Mouse (Mus musculus) CH12.LX (cell line): ENCODE results near the gene Zfp457. TPM values are rescaled to one million over a fixed set of nuclear protein-coding genes. Genes with fewer than 3 reads are reported as not detected.

Experiments used
- DNase-seq: peaks from one replicate; pipeline ENCODE4 v3.0.0-alpha.2; 2013; ENCODE audit errors: extremely low read depth
- H3K27ac ChIP-seq: 2 replicates; pipeline ENCODE4 v1.5.1; 2012; ENCODE audit warnings: low read depth, mild to moderate bottlenecking, control low read depth, moderate library complexity; ENCODE audit not compliant: insufficient read depth
- H3K27me3 ChIP-seq: replicated peaks from 2 replicates; pipeline ENCODE3; 2012; ENCODE audit warnings: inconsistent platforms
- H3K36me3 ChIP-seq, 2 experiments: replicated peaks in 1 of 2; 2 replicates each; pipeline versions ENCODE3 to v1.6.1; 2012; ENCODE audit warnings: inconsistent platforms in 1 of 2, low read length in 1 of 2, mild to moderate bottlenecking in 1 of 2, mixed read lengths in 1 of 2, moderate library complexity in 1 of 2; ENCODE audit not compliant: control insufficient read depth in 1 of 2, insufficient read depth in 1 of 2
- H3K4me1 ChIP-seq, 2 experiments: 2 replicates each; pipeline ENCODE4 v1.6.1; 2012; ENCODE audit warnings: inconsistent platforms in 1 of 2, moderate library complexity in 1 of 2; ENCODE audit not compliant: insufficient read depth in 2 of 2, control insufficient read depth in 1 of 2
- H3K4me2 ChIP-seq: 2 replicates; pipeline ENCODE4 v1.6.1; 2012; ENCODE audit warnings: low read depth, mild to moderate bottlenecking, control low read depth; ENCODE audit not compliant: poor library complexity, insufficient read depth, severe bottlenecking
- H3K4me3 ChIP-seq, 3 experiments: fragments of 150-350 bp in 1 of 3; sonication (generic) in 1 of 3; replicated peaks in 1 of 3; 2 replicates each; pipeline versions ENCODE3 to v1.5.1; 2011 to 2012; ENCODE audit warnings: low read depth in 2 of 3, low read length in 2 of 3, mild to moderate bottlenecking in 2 of 3, moderate library complexity in 2 of 3, control low read depth in 1 of 3, improper control_type of control experiment in 1 of 3, inconsistent platforms in 1 of 3, mixed read lengths in 1 of 3; ENCODE audit not compliant: poor library complexity in 1 of 3
- H3K79me2 ChIP-seq: replicated peaks from 2 replicates; pipeline ENCODE4 v1.6.1; 2012; ENCODE audit warnings: mild to moderate bottlenecking, moderate library complexity; ENCODE audit not compliant: control insufficient read depth, poor library complexity, insufficient read depth, severe bottlenecking; ENCODE audit errors: extremely low read depth
- H3K9ac ChIP-seq: 2 replicates; pipeline ENCODE4 v1.6.1; 2012; ENCODE audit warnings: low read depth, mild to moderate bottlenecking, control low read depth, moderate library complexity; ENCODE audit not compliant: insufficient read depth
- H3K9me3 ChIP-seq: replicated peaks from 2 replicates; pipeline ENCODE3; 2012; ENCODE audit warnings: low read length, inconsistent platforms, mixed read lengths
- BHLHE40 ChIP-seq: IDR thresholded peaks from 2 replicates; pipeline ENCODE4 v1.6.1; 2011; ENCODE audit warnings: mild to moderate bottlenecking, low read depth, low read length, improper control_type of control experiment
- CHD2 ChIP-seq: IDR thresholded peaks from 2 replicates; pipeline ENCODE4 v1.6.1; 2011; ENCODE audit warnings: low read length, improper control_type of control experiment
- CTCF ChIP-seq, 2 experiments: IDR thresholded peaks in 1 of 2; conservative IDR thresholded peaks in 1 of 2; 2 replicates each; pipeline ENCODE4 v1.5.1; 2011 to 2012; ENCODE audit warnings: low read depth in 2 of 2, low read length in 2 of 2, improper control_type of control experiment in 1 of 2, inconsistent platforms in 1 of 2, mild to moderate bottlenecking in 1 of 2, moderate library complexity in 1 of 2
- E2F4 ChIP-seq: IDR thresholded peaks from 2 replicates; pipeline ENCODE4 v1.6.1; 2011; ENCODE audit warnings: low read depth, low read length, improper control_type of control experiment; ENCODE audit not compliant: insufficient replicate concordance
- ELF1 ChIP-seq: IDR thresholded peaks from 2 replicates; pipeline ENCODE4 v1.6.1; 2014; ENCODE audit warnings: low read depth, mild to moderate bottlenecking, inconsistent platforms, low read length, improper control_type of control experiment
- EP300 ChIP-seq: IDR thresholded peaks from 2 replicates; pipeline ENCODE4 v1.6.1; 2011; ENCODE audit warnings: low read length, improper control_type of control experiment
- ETS1 ChIP-seq: conservative IDR thresholded peaks from 2 replicates; pipeline ENCODE4 v1.6.1; 2012; ENCODE audit warnings: low read depth, mild to moderate bottlenecking, inconsistent platforms, low read length, improper control_type of control experiment, moderate library complexity
- GABPA ChIP-seq: IDR thresholded peaks from 2 replicates; pipeline ENCODE4 v1.6.1; 2012; ENCODE audit warnings: low read depth, low read length, improper control_type of control experiment, inconsistent platforms; ENCODE audit not compliant: insufficient replicate concordance
- HCFC1 ChIP-seq: IDR thresholded peaks from 2 replicates; pipeline ENCODE4 v1.6.1; 2012; ENCODE audit warnings: low read depth, mild to moderate bottlenecking, inconsistent platforms, low read length, improper control_type of control experiment
- IRF4 ChIP-seq: IDR thresholded peaks from 2 replicates; pipeline ENCODE4 v1.6.1; 2014; ENCODE audit warnings: low read depth, mild to moderate bottlenecking, inconsistent platforms, low read length, improper control_type of control experiment
- JUND ChIP-seq: conservative IDR thresholded peaks from 2 replicates; pipeline ENCODE4 v1.6.1; 2011; ENCODE audit warnings: low read depth, low read length, improper control_type of control experiment
- KAT2A ChIP-seq: IDR thresholded peaks from 2 replicates; pipeline ENCODE4 v1.6.1; 2012; ENCODE audit warnings: low read length, improper control_type of control experiment, inconsistent platforms; ENCODE audit not compliant: insufficient replicate concordance
- MAFK ChIP-seq: IDR thresholded peaks from 2 replicates; pipeline ENCODE4 v1.6.1; 2011; ENCODE audit warnings: low read length, improper control_type of control experiment; ENCODE audit not compliant: insufficient replicate concordance
- MAX ChIP-seq: IDR thresholded peaks from 2 replicates; pipeline ENCODE4 v1.6.1; 2011; ENCODE audit warnings: low read length, improper control_type of control experiment
- MAZ ChIP-seq: IDR thresholded peaks from 2 replicates; pipeline ENCODE4 v1.6.1; 2012; ENCODE audit warnings: low read depth, mild to moderate bottlenecking, inconsistent platforms, low read length, improper control_type of control experiment, moderate library complexity
- MYC ChIP-seq: IDR thresholded peaks from 2 replicates; pipeline ENCODE4 v1.6.1; 2011; ENCODE audit warnings: low read depth, mild to moderate bottlenecking, improper control_type of control experiment, low read length
- NELFE ChIP-seq: IDR thresholded peaks from 2 replicates; pipeline ENCODE4 v1.6.1; 2011; ENCODE audit warnings: low read depth, low read length, improper control_type of control experiment
- NRF1 ChIP-seq: IDR thresholded peaks from 2 replicates; pipeline ENCODE4 v1.6.1; 2014; ENCODE audit warnings: low read depth, mild to moderate bottlenecking, inconsistent platforms, low read length, improper control_type of control experiment, moderate library complexity
- PAX5 ChIP-seq: IDR thresholded peaks from 2 replicates; pipeline ENCODE4 v1.6.1; 2012; ENCODE audit warnings: low read length, inconsistent platforms, mixed read lengths
- POLR2A ChIP-seq: IDR thresholded peaks from 2 replicates; pipeline ENCODE4 v1.6.1; 2011; ENCODE audit warnings: low read depth, mild to moderate bottlenecking, improper control_type of control experiment, low read length
- POLR2AphosphoS2 ChIP-seq: IDR thresholded peaks from 2 replicates; pipeline ENCODE4 v1.6.1; 2011; ENCODE audit warnings: low read depth, low read length, improper control_type of control experiment
- RAD21 ChIP-seq: IDR thresholded peaks from 2 replicates; pipeline ENCODE4 v1.6.1; 2011; ENCODE audit warnings: low read depth, mild to moderate bottlenecking, low read length, improper control_type of control experiment, moderate library complexity
- RCOR1 ChIP-seq: conservative IDR thresholded peaks from 2 replicates; pipeline ENCODE4 v1.6.1; 2012; ENCODE audit warnings: low read depth, mild to moderate bottlenecking, inconsistent platforms, low read length, improper control_type of control experiment
- SIN3A ChIP-seq: IDR thresholded peaks from 2 replicates; pipeline ENCODE4 v1.6.1; 2012; ENCODE audit warnings: low read length, improper control_type of control experiment, inconsistent platforms
- TBP ChIP-seq: conservative IDR thresholded peaks from 2 replicates; pipeline ENCODE4 v1.6.1; 2011; ENCODE audit warnings: low read depth, low read length, improper control_type of control experiment
- TCF12 ChIP-seq: IDR thresholded peaks from 2 replicates; pipeline ENCODE4 v1.6.1; 2014; ENCODE audit warnings: low read depth, mild to moderate bottlenecking, inconsistent platforms, low read length, improper control_type of control experiment
- UBTF ChIP-seq: IDR thresholded peaks from 2 replicates; pipeline ENCODE4 v1.6.1; 2012; ENCODE audit warnings: low read depth, mild to moderate bottlenecking, inconsistent platforms, low read length, improper control_type of control experiment, moderate library complexity
- USF2 ChIP-seq: conservative IDR thresholded peaks from 2 replicates; pipeline ENCODE4 v1.6.1; 2011; ENCODE audit warnings: low read depth, low read length, improper control_type of control experiment
- ZC3H11A ChIP-seq: IDR thresholded peaks from 2 replicates; pipeline ENCODE4 v1.6.1; 2012; ENCODE audit warnings: low read depth, mild to moderate bottlenecking, inconsistent platforms, low read length, improper control_type of control experiment
- ZKSCAN1 ChIP-seq: IDR thresholded peaks from 2 replicates; pipeline ENCODE4 v1.6.1; 2012; ENCODE audit warnings: low read depth, inconsistent platforms, low read length, improper control_type of control experiment, borderline replicate concordance
- ZNF384 ChIP-seq: IDR thresholded peaks from 2 replicates; pipeline ENCODE4 v1.6.1; 2012; ENCODE audit warnings: low read depth, low read length, improper control_type of control experiment, inconsistent platforms
- dilution Hi-C: fragments of 300-500 bp; cut with MboI; formaldehyde crosslinking; loops from 2 replicates; pipeline ENCODE4 v1.14.3; 2020; ENCODE audit warnings: low sequenced_read_pairs; ENCODE audit not compliant: extremely low pct_unique_long_range_greater_than_20kb, extremely low pct_ligation_motif_present
- in situ Hi-C: fragments of 300-500 bp; cut with MboI; formaldehyde crosslinking; loops from 3 replicates; pipeline ENCODE4 v1.14.3; 2019; ENCODE audit warnings: low sequenced_read_pairs, low pct_ligation_motif_present, low pct_unique_long_range_greater_than_20kb, mixed read lengths
- polyA plus RNA-seq: library from polyadenylated mRNA; unstranded; fragments of >175 nt; gene quantifications from 2 replicates; pipeline ENCODE4 v1.2.1, GENCODE M21; 2012; ENCODE audit warnings: low read depth; ENCODE audit not compliant: insufficient read length
- total RNA-seq, 2 experiments: library from RNA; depleted of rRNA; stranded (reverse); fragments of 300-350 nt in 1 of 2; fragments of >200 nt in 1 of 2; gene quantifications; 2 replicates each; pipeline ENCODE4 v1.2.3; 2012 to 2014

Gene Zfp457
- total and polyA plus RNA-seq, 3 experiments: 0.40 to 0.98 TPM; not detected in 1

DNA sequence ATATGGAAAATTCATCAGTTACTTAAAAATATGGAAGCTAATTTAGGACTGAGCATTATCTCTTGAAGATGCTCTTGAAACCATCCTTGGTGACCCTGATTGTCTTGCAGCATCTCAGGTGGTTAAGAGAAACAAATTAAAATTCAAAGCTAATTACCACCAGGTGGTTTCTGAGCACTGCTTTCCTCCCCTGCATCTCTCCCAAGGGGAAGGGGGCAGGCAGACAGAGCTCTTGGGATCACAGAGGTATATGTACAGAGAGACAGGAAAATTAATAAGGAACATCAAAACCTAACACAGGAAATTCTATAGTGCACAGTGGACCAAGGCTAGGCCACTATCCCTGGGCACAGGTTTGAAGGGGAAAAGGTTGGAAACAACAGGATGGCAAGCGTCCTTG, 26.6 kb upstream of the Zfp457 start:
- H3K27me3 ChIP-seq: no peaks in the 10 kb centered on the region
- no peak for TF ChIP-seq ETS1
- 0 out of 2 replicates have a peak, but pooled peaks have one; percentile 12 for TF ChIP-seq RCOR1
- TF ChIP-seq, all 38 proteins: peak for 1
- Histone ChIP-seq H3K9ac (peak overlapping the region; percentile 51; the same call in 1 of the 2 replicates), H3K4me2 (peak overlapping the region; percentile 80), H3K36me3 (peaks cover 0 to 7% of the 10 kb centered on the region in 2 experiments), H3K9me3 (peaks cover 4% of the 10 kb centered on the region), H3K79me2 (peaks cover 5% of the 10 kb centered on the region), H3K4me3 (peak overlapping the region; percentile 54 to 84 (median 77)), H3K27ac (no peak overlapping the region), H3K4me1 (peaks cover 0 to 25% of the 10 kb centered on the region in 2 experiments; a peak in 2 of 4 replicates)
- in situ Hi-C loops: no loop called here
- dilution Hi-C loops: no loop called here
- no peak for DNase-seq

DNA sequence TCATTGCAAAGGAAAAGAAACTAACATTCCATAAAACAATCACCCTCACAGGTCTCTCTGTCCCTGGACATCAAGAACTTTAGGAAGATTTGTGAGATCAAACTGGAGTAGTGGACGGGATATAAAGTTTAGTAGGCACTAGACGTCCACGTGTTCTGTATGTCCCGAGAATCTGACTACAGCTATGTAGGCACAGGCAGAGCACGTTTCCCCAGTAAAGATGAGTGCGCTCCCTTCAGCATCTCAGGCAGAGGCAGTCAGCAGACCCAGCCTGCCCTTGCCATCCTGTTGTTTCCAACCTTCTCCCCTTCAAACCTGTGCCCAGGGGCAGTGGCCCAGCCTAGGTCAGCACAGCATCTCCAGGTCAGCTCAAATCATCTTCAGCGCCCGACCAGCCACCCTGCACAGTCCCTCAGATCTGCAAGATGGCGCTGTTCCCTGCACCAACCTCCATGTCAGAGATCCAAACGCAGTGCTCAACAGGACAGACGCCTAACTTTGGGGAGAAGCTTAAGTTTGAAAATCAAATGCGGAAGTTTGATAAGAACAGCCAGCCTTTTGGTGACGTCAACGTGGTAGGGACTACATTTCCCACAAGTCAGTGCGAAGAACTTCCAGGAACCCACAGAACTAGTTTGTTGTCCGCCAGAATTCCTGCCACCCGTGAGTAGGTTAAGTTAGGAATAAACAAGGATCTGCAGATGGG, 25.9 kb upstream of the Zfp457 start, which contains the start of gene Zfp595:
TSS of gene Zfp595 (minus strand) at position 552 of the 706 bp plus-strand sequence.
- peaks cover 4% of the 10 kb centered on the region for H3K9me3 ChIP-seq
- H3K9ac ChIP-seq: peak within 1 kb of the TSS; percentile 51
- no peaks in the 10 kb centered on the region for H3K27me3 ChIP-seq
- peak within 1 kb of the TSS; percentile 93 for H3K4me2 ChIP-seq
- H3K4me3 ChIP-seq: peak within 1 kb of the TSS; percentile 54 to 84 (median 77)
- peaks cover 0 to 25% of the 10 kb centered on the region in 2 experiments; a peak in 2 of 4 replicates for H3K4me1 ChIP-seq
- H3K79me2 ChIP-seq: peaks cover 5% of the 10 kb centered on the region
- peaks cover 0 to 7% of the 10 kb centered on the region in 2 experiments for H3K36me3 ChIP-seq
- dilution Hi-C loops (no loop called here), in situ Hi-C loops (no loop called here)
- DNase-seq: peak; percentile 95
- H3K27ac ChIP-seq: 0 out of 2 replicates have a peak within 1 kb of the TSS, but pooled peaks have one; percentile 34
- TF ChIP-seq NELFE (peak; percentile 62), JUND (no peak), CTCF (conservative IDR thresholded peaks at IDR 0.05 in 1 of 2, IDR thresholded peaks at IDR 0.05 in 1 of 2; ENCODE audit: low read depth in 2 of 2, low read length in 2 of 2) (peak in 1 of 2 experiments; percentile 59; a peak in 2 of 4 replicates), IRF4 (no peak), ELF1 (peak; percentile 97), SIN3A (peak; percentile 84), MAZ (no peak), ZC3H11A (no peak), ZNF384 (no peak), MYC (peak; percentile 89), PAX5 (no peak), ZKSCAN1 (no peak), MAFK (no peak), BHLHE40 (peak; percentile 46; the same call in 1 of the 2 replicates), POLR2AphosphoS2 (no peak; the same call in 1 of the 2 replicates), RAD21 (peak; percentile 36), E2F4 (no peak), UBTF (no peak), EP300 (0 out of 2 replicates have a peak, but pooled peaks have one; percentile 13), CHD2 (no peak), ETS1 (no peak), KAT2A (peak; percentile 84; the same call in 1 of the 2 replicates), HCFC1 (peak; percentile 96), RCOR1 (no peak), MAX (peak; percentile 93), USF2 (no peak), POLR2A (peak; percentile 63), TCF12 (peak; percentile 44; the same call in 1 of the 2 replicates), NRF1 (no peak), GABPA (no peak; the same call in 1 of the 2 replicates), TBP (peak; percentile 85)
